Mouse (Mus musculus): ENCODE data around the gene Agtrap.
"Not testable (repeated sequence)": the region's sequence is repeated elsewhere in the genome, so short reads cannot be mapped to it uniquely, and the experiment has no call there.

Gene Agtrap

DNA sequence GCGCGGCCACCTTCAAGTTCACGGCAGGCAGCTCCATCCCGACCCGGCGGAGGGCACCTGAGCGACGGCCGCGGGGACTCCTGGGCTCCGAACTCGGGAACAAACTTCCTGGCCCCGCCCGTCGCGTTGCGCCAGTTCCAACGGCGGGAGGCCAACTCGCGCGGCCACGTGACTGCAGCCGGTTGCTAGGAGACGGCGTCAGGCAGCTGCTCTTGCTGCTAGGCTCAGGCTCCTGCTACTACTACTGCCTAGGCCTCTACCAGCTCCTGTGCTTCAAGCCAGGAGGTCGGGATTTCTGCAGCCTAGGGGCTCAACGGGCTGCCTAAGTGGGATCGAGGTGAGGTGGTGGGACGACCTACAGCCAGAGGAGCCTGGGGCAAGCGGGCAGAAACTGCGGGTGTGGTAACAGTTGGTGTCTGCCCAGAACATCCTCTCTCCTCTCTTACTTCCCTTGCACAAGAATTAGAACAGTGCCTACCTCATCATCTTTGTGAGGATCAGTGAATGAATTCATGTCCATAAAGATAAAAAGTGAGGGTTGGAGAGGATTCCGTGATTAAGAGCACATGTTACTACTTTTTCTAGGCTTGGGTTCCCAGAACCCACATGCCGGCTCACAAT is at the start of gene Agtrap:
TSS of gene Agtrap (minus strand) at position 125 of the 621 bp plus-strand sequence.
- peak; percentile 78 to 86 for DNase-seq (ENCODE audit: low spot score in 2 of 2)

DNA sequence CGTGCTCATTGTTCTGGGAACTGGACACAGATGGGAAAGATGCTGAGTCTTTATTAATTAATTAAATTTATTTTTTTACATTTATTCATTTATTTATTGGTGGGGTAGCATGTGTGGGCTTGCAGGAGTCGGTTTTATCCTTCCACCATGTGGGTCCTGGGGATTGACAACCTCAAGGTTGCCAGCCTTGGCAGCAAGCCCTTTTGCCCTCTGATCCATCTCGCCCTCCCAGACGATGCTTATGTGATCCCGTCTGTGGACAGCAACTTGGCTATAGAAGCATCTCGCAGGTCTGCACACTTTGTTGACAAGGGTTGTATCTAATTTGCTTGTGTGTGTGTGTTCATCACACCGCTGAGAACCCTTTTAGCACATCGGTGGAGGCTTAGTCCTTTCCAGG is 49.7 kb upstream of the Agtrap start:
- no peak for DNase-seq (ENCODE audit: low spot score in 2 of 2)

DNA sequence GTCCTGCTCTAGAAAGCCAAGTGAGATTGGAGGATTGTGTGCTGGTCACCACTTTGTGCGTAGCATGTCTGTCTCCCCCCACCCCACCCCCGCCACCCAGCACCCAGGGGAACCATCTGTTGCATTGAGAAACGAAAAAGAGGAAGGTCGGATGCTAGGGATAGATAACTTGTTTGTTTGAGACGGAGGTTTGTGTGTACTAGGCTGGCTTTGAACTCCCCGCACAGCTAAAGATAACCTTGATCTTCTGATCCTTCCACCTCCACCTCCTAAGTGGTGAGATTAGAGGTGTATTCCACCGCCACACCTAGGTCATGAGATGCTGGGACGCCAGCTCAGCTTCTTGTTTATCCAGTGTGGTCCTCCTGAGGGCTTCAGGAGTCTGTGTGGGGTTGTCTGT is 47.2 kb upstream of the Agtrap start:
- no peak for DNase-seq (ENCODE audit: low spot score in 2 of 2)

DNA sequence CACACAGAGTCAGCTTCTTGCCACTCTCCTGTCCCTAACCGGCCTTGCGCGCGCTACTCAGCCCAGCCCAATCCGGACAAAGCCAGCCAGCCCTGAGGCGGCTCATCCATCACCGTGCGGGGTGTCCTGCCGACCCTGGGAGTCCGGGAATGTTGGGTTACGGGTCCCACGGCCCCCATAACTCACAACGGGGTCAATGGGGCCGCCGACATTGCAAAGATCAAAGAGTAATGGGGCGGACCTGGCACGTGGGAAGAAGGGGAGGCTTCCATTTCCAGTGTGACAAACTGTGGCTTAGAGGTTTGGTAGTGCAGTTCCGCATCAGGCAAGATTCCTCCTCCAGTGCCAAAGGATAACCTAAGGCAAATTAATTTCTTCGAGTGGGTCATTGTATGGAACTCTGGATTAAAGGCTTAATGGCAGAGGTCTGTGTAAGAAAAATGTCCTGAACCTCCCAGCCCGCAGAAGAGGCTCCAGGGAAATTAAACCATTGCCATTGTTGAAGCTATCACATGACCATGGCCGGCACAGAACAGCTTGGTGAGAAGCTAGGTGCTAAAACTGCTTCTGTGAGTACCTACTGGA is 43.8 kb upstream of the Agtrap start:
- no peak for DNase-seq (ENCODE audit: low spot score in 2 of 2)

DNA sequence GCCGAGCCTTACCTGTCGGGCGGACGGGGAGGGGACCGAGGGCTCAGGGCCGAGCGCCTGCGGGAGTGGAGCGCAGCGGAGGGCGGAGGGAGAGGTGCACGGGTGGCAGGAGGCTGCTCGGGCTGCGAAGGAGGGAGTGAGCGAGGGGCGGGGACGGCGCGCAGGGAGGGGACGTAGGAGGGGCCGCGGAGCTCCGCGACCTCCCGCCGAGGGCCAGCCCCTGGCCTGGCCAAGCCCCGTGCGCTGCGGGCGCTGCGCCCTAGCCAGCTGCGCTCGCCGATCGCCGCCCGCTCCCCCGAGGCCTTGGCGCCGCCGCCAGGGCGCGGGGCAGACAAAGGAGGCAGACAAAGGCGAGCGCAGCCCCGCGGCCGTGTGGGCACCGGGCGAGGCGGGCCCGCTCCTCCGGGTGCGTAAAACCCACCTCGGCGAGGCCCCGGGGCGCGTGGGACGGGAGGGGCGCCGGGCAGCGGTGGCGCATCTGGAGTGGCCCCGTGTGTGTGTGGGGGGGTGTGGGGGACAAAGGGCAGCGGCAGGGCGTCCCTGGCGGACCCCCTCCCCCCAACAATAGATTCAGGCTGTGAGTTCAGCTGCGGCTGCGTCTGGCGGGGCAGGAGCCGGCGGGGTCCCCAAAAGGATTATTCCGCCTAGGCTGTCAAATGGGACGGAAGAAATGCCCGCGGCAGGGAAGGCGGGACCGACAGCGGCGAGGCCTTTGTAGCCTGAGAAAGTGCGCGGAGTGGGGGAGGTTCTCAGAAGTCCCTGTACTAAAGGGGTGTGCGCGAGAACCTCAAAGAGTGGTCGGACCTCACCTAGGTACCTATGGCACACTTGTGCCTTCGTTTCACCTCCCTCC is 43.0 kb upstream of the Agtrap start, which contains the start of gene Draxin:
TSS of gene Draxin (minus strand) at position 138 of the 853 bp plus-strand sequence.
- no peak for DNase-seq (ENCODE audit: low spot score in 2 of 2)

DNA sequence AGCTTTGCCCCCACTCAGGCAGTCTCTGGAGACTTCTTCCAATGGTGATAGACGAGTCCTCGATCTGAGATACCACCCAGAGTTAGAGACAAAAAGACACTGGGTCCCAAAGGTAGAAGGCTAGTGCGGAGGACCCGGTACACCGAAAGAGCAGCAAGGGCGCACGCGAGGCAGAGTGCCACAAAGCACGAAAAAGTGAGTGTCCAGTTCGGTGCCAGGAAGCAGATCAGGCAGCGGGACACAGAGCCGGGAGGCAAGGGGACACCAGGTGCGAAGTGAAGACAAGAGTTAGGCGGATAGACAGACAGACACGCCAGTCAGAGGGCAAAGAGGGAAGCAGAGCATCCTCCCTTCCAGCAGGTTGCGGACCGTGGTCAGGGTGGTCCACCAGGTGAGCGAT is 42.3 kb upstream of the Agtrap start, which contains the start of gene Mad2l2:
TSS of gene Mad2l2 (plus strand) at position 252 of the 400 bp plus-strand sequence.
- no peak for DNase-seq (ENCODE audit: low spot score in 2 of 2)

DNA sequence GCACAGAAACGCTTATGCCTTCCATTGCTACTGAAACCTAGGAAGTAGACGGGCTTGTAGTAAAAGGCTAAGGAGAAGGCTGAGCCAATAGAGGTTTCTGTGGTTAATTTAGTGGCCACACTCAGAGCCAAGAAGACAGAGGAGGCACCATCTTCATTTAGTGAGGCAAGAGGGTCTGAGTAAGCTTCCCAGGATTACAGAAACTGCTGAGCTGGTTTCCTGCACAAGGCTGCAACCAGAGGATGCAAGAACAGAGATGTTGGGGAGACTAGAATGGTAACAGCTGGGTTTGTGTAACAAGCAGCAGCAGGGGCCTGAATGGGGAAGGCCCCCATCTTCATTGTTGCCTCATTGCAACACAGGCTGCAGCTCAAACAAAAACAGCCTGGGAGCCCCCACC is 40.8 kb upstream of the Agtrap start:
- DNase-seq (ENCODE audit: low spot score in 2 of 2) = no peak

DNA sequence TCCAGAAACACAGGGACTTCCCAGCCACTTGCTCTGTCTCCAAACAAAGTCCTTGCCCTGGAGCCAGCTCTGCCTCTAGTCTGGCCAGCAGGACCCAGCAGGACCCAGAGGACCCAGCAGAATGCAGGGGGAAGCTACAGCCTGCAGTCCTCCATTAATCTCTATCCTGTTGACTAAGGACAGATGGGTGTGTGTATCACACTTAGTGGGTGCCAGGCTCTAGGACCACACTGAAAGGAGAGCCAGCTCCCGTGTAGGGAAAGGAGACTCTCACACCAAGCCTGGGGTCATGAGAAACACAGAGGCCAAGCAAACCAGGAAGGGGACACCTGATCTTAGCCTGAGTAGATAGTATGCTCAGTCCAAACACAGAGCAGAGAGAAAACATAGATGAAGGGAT is 40.4 kb upstream of the Agtrap start:
- no peak for DNase-seq (ENCODE audit: low spot score in 2 of 2)

DNA sequence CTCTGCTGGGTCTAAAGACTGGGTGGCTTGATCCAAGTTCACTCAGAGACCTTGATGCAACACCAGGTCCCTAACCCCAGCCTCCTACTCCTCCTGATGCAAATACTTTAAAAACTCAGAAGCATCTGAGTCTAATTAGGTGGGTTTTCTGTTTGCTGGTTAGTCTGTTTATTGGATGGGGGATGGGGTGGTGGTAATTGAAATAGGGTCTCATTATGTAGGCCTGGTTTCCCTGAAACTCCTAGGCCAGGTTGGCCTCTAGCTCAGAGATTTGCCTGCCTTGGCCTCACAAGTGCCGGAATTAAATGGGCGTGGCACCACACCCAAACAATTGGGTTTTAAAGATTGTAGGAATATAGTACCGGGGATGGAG is 34.8 kb upstream of the Agtrap start:
- no peak for DNase-seq (ENCODE audit: low spot score in 2 of 2)

DNA sequence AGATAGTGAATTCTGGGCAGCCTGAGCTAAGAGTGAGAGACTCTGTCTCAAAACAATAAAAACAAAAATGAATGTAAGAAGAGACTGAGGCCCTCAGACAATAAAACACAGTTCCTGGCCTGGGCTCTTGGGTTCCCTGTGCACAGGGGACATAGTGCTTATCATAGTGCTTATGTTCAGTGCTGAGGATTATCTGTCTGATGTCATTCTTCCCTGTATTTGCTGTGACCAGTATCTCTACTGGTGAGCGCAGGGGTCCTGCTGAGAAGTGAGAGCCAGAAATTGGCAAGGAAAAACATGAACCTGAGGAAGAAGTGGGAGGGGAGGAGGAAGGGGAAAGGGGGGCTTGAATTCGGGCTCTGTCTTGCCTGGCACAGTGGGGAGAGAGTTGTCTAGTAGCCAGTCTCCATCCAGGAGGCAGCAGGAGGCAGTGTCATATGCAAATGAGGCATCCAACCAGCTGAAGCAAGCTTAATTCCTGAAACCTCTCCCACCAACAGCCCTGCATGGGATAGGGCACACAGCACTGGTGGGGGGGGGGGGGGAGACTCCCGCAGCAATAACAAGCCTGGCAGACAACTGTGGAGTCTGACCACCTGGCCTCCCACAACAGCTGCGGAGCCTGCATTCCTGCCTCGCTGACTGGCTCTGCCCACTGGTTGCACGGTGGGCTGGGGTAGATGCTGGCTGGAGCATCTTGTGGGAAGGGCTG is 34.3 kb upstream of the Agtrap start:
- no peak for DNase-seq (ENCODE audit: low spot score in 2 of 2)

DNA sequence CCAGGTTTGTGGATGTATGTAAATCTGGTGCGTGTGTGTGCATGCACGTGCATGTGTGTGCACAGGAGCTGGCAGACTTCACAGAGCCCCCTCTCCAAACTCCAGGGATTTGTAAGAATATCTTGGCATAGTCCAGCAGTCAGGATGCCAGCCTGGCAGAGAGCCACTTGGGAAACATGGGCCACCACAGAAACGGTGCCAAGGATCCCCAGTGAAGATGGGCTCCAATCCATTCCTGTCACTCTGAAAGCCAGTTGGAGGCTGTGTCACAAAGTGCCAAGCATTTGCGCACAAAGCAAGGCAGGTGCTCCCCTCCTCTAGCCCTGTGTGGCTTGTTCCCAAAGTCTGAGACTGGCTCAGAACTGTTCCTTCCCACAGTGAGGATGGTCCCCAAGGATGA is 33.5 kb upstream of the Agtrap start:
- no peak for DNase-seq (ENCODE audit: low spot score in 2 of 2)

DNA sequence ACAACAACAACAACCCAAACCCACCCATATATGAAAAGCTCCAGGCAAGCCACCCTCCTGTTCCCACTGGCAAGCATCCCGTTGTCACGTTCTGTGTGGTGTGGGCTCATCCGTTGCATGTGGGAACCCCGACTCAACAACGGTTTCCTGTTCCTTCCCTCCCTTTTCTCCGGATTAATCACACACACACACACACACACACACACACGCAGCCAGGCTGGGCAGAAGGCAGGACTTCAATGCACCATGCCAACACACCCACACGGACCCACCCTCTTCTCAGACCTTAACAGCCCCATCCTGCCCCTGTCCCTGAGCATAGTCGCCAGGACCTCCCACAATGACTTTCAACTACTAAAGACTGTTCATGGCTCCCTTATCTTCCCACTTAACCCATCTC is 32.7 kb upstream of the Agtrap start:
- no peak for DNase-seq (ENCODE audit: low spot score in 2 of 2)

DNA sequence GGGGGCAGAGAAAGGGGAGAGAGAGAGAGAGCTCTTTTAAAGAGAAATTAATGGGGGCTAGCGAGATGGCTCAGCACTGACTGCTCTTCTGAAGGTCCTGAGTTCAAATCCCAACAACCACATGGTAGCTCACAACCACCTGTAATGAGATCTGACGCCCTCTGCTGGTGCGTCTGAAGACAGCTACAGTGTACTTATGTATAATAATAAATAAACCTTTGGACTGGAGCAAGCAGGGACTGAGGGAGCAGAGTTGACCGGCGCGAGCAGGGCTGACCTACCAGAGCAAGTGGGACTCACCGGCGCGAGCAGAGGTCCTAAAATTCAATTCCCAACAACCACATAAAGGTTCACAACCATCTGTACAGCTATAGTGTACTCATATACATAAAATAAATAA is 31.7 kb upstream of the Agtrap start:
- not testable (repeated sequence) for DNase-seq (ENCODE audit: low spot score in 2 of 2)

DNA sequence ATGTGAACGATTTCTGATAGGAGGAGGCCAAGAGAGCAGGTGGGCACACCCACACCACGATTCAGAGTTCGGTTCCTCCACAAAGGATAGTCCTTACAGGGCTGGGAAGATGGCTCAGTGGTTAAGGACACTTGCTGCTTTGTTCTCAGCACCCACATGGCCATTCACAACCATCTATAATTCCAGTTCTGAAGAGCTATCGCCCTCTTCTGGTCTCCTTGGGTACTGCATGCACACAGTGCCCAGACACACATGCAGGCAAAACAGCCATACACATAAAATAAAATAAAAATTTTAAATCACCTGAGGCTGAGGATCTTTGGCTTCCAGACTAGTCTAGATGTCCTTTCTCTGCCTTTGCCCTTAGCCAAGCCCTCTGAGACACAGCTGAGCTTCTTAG is 29.6 kb upstream of the Agtrap start:
- no peak for DNase-seq (ENCODE audit: low spot score in 2 of 2)

DNA sequence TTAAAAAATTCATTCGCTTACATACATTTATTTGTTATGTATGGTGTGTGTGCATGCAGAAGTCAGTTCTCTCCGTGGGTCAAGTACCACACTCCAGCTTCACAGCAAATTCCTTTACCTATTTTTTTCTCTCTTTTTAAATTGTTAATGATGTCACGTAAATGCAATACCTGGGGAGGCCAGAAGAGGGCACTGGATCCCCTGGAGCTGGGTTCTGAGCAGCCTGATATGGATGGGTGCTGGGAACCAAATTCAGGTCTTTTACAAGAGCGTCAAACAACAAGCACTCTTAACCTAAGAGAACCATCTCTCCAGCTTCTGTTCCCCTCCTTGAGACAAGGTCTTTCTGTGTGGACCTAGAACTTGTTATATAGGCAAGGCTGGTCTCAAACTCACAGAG is 28.8 kb upstream of the Agtrap start:
- no peak for DNase-seq (ENCODE audit: low spot score in 2 of 2)

DNA sequence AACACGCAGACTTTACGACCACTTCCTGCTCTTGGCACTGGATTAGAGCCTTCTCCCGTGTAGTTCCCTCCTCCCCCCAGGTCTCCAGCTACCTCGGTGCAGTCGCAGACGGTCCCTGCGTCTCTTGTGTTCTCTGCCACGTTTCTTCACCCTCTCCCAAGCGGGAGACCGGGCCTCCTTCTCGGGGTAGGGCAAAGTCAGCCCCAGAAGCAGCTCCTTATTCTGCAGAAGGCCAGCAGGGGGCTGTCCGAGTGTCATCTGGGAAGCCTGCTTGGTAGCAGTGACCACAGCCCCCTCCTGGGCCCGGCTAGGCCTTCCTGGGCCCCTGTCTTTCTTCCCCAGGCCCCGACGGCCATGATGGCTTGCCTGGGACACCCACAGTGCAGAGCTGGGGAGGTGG is 27.6 kb upstream of the Agtrap start:
- DNase-seq (ENCODE audit: low spot score in 2 of 2) = no peak

DNA sequence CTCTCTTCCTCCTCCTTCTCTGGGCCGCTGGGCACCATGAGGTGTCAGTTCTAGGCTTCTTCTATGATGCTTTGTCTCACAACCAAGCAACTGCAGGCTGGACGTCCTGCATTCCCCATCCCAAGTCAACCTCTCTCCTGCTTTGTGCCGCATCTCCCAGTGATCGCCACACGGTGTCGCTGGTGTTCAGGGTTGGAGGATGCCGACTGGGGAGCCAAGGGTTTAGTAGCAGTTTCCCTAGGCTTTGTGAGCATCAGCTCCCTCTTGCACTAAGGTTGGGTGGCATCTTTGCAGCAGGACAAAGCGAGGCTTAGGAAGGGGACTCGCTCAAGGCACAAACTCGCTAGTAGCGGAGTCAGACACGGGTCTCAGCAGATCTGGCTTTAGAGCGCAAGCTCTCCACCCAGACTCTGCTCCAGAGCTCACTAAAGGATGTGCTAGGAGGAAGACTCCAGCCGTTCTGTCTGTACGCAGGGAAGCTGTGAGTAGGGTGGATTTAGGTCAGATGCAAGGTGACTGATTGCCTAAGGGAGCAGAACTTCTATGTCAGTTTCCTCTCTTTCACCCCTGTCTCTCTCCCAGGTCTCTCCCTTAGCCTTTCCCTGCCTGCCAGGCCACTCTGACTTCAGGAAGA is 27.0 kb upstream of the Agtrap start:
- DNase-seq (ENCODE audit: low spot score in 2 of 2) = peak; percentile 56 to 75

DNA sequence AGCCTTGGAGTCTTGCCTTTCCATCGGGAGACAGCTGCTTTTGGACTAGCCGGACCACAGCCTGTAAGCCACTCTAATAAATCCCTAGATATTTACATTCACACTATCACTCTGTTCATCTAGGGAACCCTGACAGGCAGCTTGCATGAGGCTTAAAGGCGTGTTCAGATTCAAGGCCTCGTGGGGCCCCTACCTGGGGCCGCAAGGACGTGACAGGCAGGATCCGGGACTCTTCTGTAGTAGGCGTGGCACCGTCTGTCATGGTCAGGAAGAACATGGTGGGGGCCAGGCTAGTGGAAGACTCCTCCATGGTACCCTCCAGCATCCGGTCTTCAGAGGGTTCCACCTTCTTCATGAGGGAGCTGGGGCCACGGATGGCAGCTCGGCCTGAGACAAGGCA is 24.7 kb upstream of the Agtrap start:
- DNase-seq (ENCODE audit: low spot score in 2 of 2) = no peak

DNA sequence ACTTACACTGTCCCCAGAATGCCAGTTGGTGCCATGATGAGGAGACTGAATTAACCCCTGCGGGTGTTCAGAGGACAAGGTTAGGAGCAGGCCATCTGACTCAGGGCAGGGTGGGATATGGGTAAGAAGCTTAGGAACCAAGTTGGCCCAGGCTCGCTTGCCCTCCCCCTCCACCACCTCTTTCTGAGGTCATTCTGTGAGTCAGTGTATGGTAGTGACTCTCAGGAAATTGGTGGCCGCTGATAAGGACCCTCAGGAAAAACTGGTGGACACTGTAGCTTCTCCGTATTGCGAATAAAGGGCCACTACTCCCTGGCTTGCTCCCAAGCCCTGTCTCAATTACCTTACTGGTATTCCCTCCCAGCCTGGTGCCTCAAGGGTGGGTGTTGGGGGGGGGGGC is 21.4 kb upstream of the Agtrap start:
- DNase-seq (ENCODE audit: low spot score in 2 of 2) = no peak

DNA sequence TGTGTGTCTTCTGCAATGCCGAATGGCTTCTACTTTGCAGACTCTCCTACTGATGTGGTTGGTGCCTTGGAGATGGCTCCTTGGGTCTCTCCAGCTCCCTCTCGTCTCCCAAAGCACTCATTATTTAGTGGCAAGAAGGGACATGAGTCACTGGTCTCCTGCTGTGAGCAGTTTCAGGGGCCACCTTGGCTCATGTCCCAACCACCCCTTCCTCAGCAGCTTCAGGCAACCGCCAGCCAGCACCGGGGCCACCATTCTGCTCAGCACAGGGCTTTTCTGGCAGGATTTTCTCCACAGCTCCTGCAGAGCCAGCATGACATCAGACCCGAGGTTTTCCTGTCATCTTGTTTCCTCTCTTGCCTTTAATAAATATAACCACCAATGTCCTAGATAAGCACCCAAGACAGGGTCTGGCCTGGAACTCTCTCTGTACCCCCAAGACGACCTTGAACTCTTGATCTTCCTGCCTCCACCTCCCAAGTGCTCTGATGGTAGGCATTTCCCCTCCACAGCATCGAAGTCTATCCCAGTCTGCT is 20.8 kb upstream of the Agtrap start:
- no peak for DNase-seq (ENCODE audit: low spot score in 2 of 2)

DNA sequence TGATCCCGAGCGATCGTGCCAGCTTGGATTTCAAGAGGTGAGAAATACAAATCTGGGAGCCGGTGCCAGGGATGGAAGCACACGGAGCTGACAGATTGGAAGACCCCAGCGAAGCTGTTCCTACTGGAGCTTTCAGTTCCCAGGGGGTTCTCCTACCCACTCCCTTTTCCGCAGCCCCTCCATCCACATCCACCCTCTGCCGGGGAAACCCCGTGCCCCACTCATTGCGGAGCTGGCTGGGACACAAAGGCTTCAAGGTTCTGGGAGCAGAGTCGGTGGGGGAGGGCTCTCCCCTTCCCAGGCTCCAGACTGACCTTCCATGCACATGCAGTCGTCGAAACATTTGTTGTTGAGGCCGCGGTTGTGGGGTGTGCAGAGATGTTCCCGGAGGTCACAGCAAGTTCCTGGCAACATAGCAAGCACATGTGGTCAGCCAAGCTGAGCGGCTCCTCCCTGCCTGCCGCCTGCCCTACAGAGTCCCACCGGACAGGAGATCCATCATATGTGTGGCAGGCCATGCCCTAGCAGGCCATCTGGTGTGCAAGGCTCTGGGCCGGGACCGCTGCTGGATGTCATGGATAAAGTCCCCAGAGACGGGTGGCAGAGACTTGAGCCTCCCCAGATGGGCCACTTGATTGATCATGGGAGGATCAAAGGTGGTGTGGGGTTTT is 19.9 kb upstream of the Agtrap start:
- no peak for DNase-seq (ENCODE audit: low spot score in 2 of 2)

Data from spleen, postnatal 14 days (tissue).